Mouse (Mus musculus): ENCODE measurements around the gene Tmem213. TPM values are rescaled to one million over a fixed set of nuclear protein-coding genes. Genes with fewer than 3 reads are reported as not detected.

Gene Tmem213
- polyA plus RNA-seq, 2 experiments = not detected

GRCm38 (mm10) chr6:38071256-38071655 lies 37.8 kb upstream of the Tmem213 start:
- DNase-seq (ENCODE audit: low read depth in 3 of 3, low spot score in 3 of 3) (peak in 1 of 3 experiments; percentile 15), ATAC-seq (ENCODE audit: insufficient read depth) (peak; percentile 71; the same call in 1 of the 2 replicates)
- Histone ChIP-seq H3K9ac (replicated peaks) (no peak overlapping the region), H3K9me3 (ENCODE audit: control insufficient read depth, low read length) (no peaks in the 10 kb centered on the region), H3K4me3 (ENCODE audit: insufficient read depth in 1 of 2, low read depth in 2 of 2, low read length in 2 of 2) (no peak overlapping the region), H3K27me3 (ENCODE audit: control insufficient read depth, insufficient read depth, low read length) (no peaks in the 10 kb centered on the region), H3K4me1 (replicated peaks; ENCODE audit: control insufficient read depth in 2 of 2, insufficient read depth in 2 of 2, low read length in 1 of 2) (peaks cover 12 to 18% of the 10 kb centered on the region in 2 experiments), H3K36me3 (replicated peaks; ENCODE audit: control insufficient read depth, insufficient read depth, low read depth) (no peaks in the 10 kb centered on the region), H3K4me2 (ENCODE audit: low read depth) (no peak overlapping the region), H3K27ac (no peak overlapping the region)
- TF ChIP-seq CTCF (IDR thresholded peaks at IDR 0.05; ENCODE audit: low read depth) = no peak
- TF ChIP-seq EP300 (IDR thresholded peaks at IDR 0.05; ENCODE audit: low read depth) = peak; percentile 52; the same call in 1 of the 2 replicates
- WGBS (ENCODE audit: insufficient replicate concordance) = 27% methylated on average over 4 of the region's 4 CpGs

DNA sequence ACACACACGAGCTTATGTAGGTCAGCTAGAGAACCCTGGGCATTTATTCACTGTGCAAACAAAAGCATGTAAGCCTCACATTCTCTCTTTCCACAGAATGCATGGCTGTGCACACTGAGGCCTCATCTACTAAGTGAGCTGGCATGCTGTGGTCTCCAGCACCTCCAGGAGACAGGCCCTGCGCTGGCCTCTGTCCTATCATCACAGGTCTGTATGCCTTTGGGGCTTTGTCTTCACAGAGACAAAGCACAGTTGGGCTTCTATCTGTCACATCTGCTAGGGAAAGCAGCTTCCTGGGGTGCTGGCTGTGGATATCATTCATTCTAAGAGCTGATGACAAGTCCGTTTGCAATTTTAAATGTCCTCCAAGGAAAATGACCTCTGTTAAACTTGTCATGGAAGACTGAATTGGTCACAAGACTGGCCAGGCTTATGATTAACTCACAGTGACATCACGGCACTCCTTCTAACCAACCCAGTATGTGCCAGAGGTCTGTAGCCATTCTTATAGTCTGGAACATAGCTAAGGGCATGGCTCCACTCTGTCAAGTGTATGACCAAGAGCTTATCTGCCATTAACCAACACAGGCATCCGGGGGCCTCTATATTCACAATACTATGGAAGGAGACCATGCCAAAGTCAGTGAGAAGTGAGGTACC lies 36.8 kb upstream of the Tmem213 start:
- no peak overlapping the region for H3K27ac ChIP-seq
- WGBS (ENCODE audit: insufficient replicate concordance) = 42% methylated on average over 5 of the region's 5 CpGs
- no peak overlapping the region for H3K4me2 ChIP-seq (ENCODE audit: low read depth)
- peaks cover 12 to 18% of the 10 kb centered on the region in 2 experiments for H3K4me1 ChIP-seq (replicated peaks; ENCODE audit: control insufficient read depth in 2 of 2, insufficient read depth in 2 of 2, low read length in 1 of 2)
- H3K4me3 ChIP-seq (ENCODE audit: insufficient read depth in 1 of 2, low read depth in 2 of 2, low read length in 2 of 2) = no peak overlapping the region
- H3K27me3 ChIP-seq (ENCODE audit: control insufficient read depth, insufficient read depth, low read length) = no peaks in the 10 kb centered on the region
- H3K36me3 ChIP-seq (replicated peaks; ENCODE audit: control insufficient read depth, insufficient read depth, low read depth) = no peaks in the 10 kb centered on the region
- DNase-seq (ENCODE audit: low read depth in 3 of 3, low spot score in 3 of 3) = no peak
- peak; percentile 65 for ATAC-seq (ENCODE audit: insufficient read depth)
- no peaks in the 10 kb centered on the region for H3K9me3 ChIP-seq (ENCODE audit: control insufficient read depth, low read length)
- 0 out of 2 replicates have a peak, but pooled peaks have one; percentile 12 for TF ChIP-seq EP300 (IDR thresholded peaks at IDR 0.05; ENCODE audit: low read depth)
- no peak for TF ChIP-seq CTCF (IDR thresholded peaks at IDR 0.05; ENCODE audit: low read depth)
- no peak overlapping the region for H3K9ac ChIP-seq (replicated peaks)

GRCm38 (mm10) chr6:38073592-38073991 lies 35.5 kb upstream of the Tmem213 start:
- WGBS (ENCODE audit: insufficient replicate concordance) = 70% methylated on average over 3 of the region's 3 CpGs
- Histone ChIP-seq H3K4me2 (ENCODE audit: low read depth) (no peak overlapping the region), H3K9me3 (ENCODE audit: control insufficient read depth, low read length) (no peaks in the 10 kb centered on the region), H3K27ac (no peak overlapping the region), H3K4me1 (replicated peaks; ENCODE audit: control insufficient read depth in 2 of 2, insufficient read depth in 2 of 2, low read length in 1 of 2) (peaks cover 12 to 18% of the 10 kb centered on the region in 2 experiments), H3K36me3 (replicated peaks; ENCODE audit: control insufficient read depth, insufficient read depth, low read depth) (no peaks in the 10 kb centered on the region), H3K4me3 (ENCODE audit: insufficient read depth in 1 of 2, low read depth in 2 of 2, low read length in 2 of 2) (no peak overlapping the region), H3K27me3 (ENCODE audit: control insufficient read depth, insufficient read depth, low read length) (no peaks in the 10 kb centered on the region), H3K9ac (replicated peaks) (no peak overlapping the region)
- DNase-seq (ENCODE audit: low read depth in 3 of 3, low spot score in 3 of 3) = no peak
- TF ChIP-seq CTCF (IDR thresholded peaks at IDR 0.05; ENCODE audit: low read depth) (no peak), EP300 (IDR thresholded peaks at IDR 0.05; ENCODE audit: low read depth) (no peak)
- ATAC-seq (ENCODE audit: insufficient read depth) = no peak

DNA sequence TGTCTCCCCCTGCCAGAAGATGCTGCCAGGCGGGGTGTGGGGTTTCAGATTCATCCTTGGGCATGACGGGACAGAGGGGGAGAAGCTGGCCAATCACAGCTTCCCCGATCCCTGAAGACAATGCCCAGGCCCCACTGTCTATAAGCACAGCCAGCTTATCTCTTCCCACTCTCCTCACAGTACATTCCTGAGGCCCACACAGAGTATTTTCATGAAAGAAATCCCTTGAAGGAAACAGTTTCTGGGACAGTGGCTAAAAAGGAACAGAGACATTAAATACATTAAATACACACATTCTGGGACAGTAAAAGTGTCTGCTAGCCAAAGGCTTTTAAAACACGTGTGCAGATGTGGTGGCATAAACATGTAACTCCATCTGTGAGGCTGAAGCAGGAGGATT lies 28.7 kb upstream of the Tmem213 start:
- Histone ChIP-seq H3K4me3 (ENCODE audit: insufficient read depth in 1 of 2, low read depth in 2 of 2, low read length in 2 of 2) (no peak overlapping the region), H3K4me2 (ENCODE audit: low read depth) (no peak overlapping the region), H3K27ac (no peak overlapping the region), H3K9ac (replicated peaks) (no peak overlapping the region), H3K4me1 (replicated peaks; ENCODE audit: control insufficient read depth in 2 of 2, insufficient read depth in 2 of 2, low read length in 1 of 2) (peaks cover 0 to 6% of the 10 kb centered on the region in 2 experiments; a peak in 3 of 4 replicates), H3K27me3 (ENCODE audit: control insufficient read depth, insufficient read depth, low read length) (no peaks in the 10 kb centered on the region), H3K36me3 (replicated peaks; ENCODE audit: control insufficient read depth, insufficient read depth, low read depth) (no peaks in the 10 kb centered on the region), H3K9me3 (ENCODE audit: control insufficient read depth, low read length) (no peaks in the 10 kb centered on the region)
- DNase-seq (ENCODE audit: low read depth in 3 of 3, low spot score in 3 of 3) (no peak), ATAC-seq (ENCODE audit: insufficient read depth) (no peak)
- 42% methylated on average over 4 of the region's 4 CpGs for WGBS (ENCODE audit: insufficient replicate concordance)
- TF ChIP-seq CTCF (IDR thresholded peaks at IDR 0.05; ENCODE audit: low read depth) (no peak), EP300 (IDR thresholded peaks at IDR 0.05; ENCODE audit: low read depth) (no peak)

DNA sequence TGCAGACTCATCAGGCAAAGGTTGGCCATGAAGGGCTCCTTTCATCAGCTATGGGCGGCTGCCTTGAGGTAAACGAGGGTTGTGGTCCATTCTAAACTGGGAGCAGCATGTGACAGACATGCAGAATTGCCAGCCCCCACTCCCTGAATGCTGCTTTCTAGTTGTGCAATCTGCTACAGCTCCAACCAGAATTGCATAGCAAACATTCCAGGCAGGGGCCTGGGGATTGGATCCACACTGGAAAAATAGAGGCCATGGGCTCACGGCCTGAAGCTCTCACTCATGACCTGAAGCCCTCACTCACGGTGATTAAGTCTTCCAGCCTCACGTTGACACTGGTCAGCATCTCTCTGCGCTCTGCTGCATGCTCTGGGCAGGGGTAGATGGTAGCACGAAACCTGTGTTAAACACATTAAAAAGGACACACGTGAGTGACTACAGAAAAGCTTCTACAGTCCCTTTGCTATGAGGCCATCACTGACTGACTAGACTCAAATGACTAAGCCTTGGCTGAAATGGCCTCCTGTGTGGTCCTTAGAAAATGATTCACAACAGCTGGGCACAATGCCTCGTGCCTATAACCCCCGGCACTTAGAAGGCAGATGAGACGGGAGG lies 27.2 kb upstream of the Tmem213 start:
- no peak overlapping the region for H3K4me3 ChIP-seq (ENCODE audit: insufficient read depth in 1 of 2, low read depth in 2 of 2, low read length in 2 of 2)
- TF ChIP-seq CTCF (IDR thresholded peaks at IDR 0.05; ENCODE audit: low read depth) (no peak), EP300 (IDR thresholded peaks at IDR 0.05; ENCODE audit: low read depth) (no peak)
- no peaks in the 10 kb centered on the region for H3K9me3 ChIP-seq (ENCODE audit: control insufficient read depth, low read length)
- H3K4me1 ChIP-seq (replicated peaks; ENCODE audit: control insufficient read depth in 2 of 2, insufficient read depth in 2 of 2, low read length in 1 of 2) = peaks cover 0 to 6% of the 10 kb centered on the region in 2 experiments; a peak in 3 of 4 replicates
- 65% methylated on average over 11 of the region's 11 CpGs for WGBS (ENCODE audit: insufficient replicate concordance)
- no peaks in the 10 kb centered on the region for H3K36me3 ChIP-seq (replicated peaks; ENCODE audit: control insufficient read depth, insufficient read depth, low read depth)
- no peak overlapping the region for H3K27ac ChIP-seq
- H3K9ac ChIP-seq (replicated peaks) = no peak overlapping the region
- ATAC-seq (ENCODE audit: insufficient read depth) (no peak), DNase-seq (ENCODE audit: low read depth in 3 of 3, low spot score in 3 of 3) (no peak)
- H3K4me2 ChIP-seq (ENCODE audit: low read depth) = no peak overlapping the region
- no peaks in the 10 kb centered on the region for H3K27me3 ChIP-seq (ENCODE audit: control insufficient read depth, insufficient read depth, low read length)
